Comparison of ENCODE assay signal across 7 mouse cellular contexts in genomic region chr10:78418791-78419190, GRCm38 (mm10).
"Had no signal": no experiment of that assay in that cellular context is flagged by ENCODE, and none has a peak within 500 bp of the region (broad histone marks: within the 10 kb centered on the region; RNA-seq: fewer than 3 reads in every experiment).

No protein-coding gene starts in this region.

- DNase-seq: lung, adult 2 months; lung, postnatal 14 days; lung, postnatal 36 days; right cerebral cortex, postnatal 14 days; thymus, adult 2 months; thymus, postnatal 25 days; thymus, postnatal 4 days had no signal
